Mouse (Mus musculus) cerebellum, adult 18-20 months (tissue): ENCODE results near the gene Cdrt4.

ENCODE experiments used
- DNase-seq, 2 experiments: peaks; one replicate each; pipeline ENCODE4 v3.0.0; 2021

The Cdrt4 gene

DNA sequence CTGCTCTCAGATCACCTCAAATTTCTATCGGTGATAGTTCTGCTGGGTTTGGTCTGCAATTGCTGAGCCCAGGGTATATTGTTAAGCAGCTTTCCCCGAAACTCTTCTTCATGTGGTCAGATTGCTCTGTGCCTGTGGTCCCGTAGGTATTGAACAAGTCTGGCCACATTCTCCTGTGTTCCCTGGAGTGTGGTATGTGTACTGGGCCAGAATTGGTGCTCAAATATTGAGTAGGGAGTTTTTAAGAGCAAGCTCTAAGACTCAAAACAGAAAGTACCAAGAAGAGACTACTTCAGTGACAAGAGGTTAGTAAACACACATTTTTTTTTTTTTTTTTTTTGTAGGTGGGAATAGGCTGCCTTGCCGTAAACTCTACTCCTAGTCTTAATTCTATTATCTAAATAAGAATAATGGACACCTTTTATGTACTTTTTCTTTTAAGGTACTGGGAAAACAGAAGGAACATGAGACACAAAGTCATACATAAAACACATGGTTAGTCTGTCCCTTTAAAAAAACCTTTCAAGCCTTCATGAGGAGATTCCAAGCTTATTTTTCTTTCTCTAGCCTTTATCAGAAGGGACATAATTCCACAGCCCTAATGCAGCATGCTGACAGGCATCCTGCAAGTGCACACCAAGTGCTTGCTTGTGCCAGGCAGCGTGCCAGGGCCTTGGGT lies 46.2 kb downstream of the Cdrt4 start:
- DNase-seq: peak; percentile 64 to 73

DNA sequence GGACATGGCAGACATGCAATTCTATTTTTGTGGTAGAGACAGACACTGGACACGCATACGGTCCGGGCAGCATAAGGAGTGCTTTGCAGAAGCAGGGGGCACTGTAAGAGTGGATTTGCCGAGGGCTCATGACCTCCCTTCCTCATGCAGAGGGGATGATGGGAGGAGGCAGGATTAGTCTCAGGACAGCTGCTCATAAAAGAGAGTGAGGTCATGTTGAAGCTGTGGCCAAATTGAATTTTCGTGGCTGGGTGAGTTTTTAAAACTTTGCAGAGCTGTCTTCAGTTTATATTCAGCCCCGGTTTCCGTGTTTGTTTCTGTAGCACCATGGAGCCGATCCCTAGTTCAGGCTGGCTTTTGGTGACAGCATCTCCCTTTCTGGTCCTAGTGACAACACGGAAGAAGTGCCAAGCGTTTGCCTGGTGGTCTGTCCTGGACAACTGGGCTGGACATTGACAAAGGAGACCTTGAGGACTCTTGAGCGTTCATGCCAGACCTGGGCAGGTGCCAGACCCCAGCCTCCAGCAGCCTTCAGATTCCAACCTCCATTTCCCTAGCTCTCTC lies 46.8 kb downstream of the Cdrt4 start:
- DNase-seq: peak; percentile 21 to 41

DNA sequence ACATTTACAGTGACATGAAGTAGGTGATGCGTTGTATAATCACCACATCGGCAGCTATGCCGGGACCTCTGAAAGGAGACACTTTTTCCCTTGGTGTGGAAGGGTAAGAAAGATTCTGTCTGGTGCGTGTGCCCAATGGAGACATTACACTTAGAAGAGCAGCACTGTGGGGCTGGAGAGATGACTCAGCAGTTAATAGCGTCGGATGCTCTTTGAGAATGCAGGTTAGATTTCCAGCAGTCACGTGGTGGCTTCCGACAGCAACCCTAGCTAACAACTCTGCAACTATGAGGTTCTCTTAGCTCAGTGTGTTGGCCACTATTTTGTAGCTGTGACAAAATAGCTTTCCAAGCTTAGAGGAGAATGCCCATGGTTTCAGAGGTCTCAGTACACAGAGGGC lies 49.1 kb downstream of the Cdrt4 start:
- DNase-seq: no peak

DNA sequence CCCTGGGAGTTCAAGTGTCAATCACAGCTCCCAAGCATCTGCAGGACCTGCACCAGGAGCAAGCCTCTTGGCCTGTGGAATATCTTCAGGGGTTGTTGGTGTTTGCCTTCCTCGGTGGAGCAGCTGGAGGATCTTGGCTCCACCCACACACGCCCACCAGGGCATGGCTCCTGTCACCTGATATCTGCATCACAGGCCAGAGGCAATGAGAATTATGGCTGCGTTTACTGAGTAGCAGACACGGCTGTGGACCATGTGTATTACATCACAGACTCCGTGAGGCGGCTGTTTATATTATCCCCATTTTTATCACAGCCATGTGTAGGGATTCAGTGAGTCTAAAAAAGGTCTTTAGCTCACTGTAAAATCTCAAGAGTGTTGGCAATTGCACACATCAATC lies 53.6 kb downstream of the Cdrt4 start:
- DNase-seq: no peak

DNA sequence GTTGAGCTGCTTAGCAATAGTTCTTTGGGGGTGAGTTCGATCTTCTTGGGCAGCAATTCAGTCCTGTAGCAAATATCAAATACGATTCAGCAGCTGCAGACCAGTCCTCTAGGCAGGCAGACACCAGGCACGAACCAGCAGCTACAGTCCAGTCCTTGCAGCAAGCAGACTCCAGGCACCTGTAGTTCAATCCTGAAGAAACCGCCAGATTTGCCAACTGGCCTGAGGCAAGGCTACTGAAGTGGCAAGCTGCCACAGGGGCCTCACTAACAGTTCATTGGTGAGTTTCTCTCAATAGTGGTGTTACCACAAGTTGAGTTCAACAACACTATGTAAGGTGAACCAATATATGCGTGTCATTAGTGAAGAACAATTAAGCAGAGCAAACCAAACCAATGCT lies 56.4 kb downstream of the Cdrt4 start:
- DNase-seq: no peak

DNA sequence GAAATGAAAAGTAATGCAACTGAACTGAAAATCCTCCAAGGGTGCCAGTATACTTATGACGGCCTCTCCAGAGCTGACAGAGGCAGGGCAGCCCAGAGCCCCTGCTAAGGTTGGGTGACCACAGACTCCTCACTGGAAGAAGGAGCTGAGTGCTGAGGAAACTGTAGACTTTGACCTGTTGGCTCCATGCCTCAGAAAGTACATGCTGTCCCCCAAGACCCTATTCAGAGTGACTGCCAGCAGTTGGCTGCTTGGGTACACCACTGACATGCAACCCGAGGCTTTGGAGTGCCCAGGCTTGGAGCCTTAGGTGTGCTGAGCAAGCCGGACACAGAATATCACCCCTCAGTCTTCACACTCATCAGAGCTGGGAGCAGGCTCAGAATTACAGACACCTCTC lies 57.0 kb downstream of the Cdrt4 start:
- no peak for DNase-seq

DNA sequence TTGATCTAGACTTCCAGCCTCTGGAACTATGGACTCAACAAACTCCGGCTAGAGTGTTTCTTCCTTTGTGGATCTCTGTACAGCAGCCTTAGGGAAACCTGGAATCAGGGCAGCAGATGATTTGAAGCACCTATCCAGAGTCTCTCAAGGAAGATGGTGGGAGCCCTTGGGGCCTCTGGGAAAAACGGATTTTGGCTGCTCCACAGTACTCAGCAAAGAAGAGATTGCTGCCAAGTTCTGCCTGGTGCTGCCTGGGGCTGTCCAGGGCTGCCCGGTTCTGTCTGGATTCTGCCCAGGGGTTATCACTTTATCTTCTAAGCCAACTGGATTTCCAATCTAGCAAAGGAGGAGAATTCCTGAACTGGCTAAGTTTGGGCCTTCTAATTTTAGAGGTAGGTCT lies 58.8 kb downstream of the Cdrt4 start:
- no peak for DNase-seq

DNA sequence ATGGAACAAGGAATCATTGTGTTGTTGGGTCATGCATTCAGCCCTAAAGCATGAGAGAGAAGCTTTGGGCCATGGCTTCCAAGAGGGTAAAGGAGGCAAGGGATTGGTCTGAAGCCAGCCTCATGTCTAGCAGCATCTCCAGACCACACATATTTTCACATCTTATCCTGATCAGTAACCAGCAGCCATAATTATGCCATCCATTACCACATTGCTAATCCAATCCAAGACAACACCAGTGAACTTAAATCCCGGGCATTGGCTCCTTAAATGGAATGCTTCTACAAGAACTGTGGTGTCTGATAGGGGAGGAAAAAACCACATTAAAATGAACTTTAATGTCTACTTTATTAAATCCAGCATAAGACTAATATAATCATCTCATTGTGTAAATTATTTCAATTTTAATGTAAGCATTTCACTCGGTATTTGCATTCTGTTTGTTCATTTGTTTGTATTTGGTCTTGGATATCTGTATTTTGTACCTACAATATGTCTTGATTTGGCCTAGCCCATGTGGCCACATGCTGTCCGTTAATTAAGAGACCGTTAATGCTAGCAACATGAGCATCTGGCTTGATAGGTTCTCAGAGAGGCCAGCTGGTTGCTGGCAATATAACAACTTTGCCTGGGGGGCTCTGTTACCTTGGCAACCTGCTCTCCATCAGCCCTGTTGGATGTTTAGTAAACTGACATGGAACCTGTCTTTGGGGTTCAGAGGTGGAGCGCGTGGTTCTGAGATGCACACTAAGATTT lies 66.5 kb downstream of the Cdrt4 start:
- no peak for DNase-seq

DNA sequence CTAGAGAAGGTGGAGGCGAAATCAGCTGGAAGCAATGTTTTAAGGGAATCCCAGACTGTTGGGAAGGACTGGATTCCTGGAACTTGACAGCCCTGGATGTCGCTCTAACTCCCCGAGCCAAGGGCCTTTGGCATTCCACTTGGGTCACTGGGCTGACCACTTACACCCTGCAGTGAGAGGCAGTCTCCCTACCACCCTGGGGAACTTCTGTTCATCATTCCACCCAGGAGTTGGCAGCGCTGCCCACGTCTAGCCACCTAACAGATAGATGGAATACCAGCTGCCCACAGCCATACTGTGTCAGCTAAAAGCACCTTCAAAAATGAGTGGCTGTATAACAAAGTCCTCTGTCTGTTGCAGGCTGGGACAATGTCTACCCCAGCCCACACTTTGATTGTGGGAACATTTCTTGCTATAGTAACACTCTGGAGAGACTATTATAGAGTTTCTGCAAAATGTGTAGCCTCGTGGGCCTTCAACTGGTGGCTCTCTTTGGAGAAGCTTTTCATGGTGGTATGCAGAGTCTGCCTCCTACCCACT lies 67.2 kb downstream of the Cdrt4 start:
- no peak for DNase-seq

DNA sequence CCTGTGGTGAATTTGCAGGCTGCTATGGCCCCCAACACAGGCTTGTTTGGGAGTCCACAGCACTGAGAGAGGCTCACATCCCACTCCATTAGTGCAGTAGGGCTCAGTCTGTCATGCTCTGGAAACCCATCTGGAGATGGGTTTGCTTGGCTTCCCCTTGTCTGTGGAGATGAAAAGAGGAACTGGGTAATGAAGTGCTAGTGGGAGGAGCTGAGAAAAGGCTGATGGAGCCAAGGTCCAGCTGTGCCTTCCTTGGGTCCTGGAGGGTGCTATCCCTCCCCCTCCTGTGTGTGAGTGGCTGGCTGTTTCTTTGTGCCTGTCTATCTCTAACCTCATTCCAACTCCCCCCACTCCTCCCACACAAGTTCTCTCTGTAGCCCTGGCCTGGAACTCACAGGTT lies 69.6 kb downstream of the Cdrt4 start:
- DNase-seq: no peak

DNA sequence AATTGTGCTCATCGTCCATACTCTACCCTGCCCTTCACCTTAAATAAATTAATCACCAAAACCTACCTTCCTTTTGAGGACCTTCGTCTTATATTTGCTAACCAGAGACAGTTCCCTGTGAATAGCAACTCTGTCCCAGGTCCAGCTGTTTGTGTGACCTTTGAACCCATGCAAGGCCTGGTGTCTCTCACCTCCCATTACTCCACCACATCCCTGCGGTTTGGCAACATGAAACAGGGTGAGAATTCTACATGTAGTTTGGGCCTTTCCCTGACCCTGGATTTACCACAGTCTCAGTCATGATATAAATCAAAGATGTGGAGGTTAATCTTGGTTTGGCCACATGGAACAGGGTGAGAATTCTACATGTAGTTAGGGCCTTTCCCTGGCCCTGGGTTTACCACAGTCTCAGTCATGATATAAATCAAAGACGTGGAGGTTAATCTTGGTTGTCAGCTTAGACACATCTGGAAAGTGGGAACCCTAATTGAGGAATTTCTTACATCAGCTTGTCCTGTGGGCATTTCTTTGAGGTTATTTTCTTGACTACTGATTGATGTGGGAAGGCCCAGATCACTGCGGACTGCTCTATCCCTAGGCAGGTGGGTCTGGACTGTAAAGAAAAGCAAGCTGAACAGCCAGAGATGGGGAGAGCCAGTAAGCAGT lies 70.3 kb downstream of the Cdrt4 start:
- DNase-seq: no peak

DNA sequence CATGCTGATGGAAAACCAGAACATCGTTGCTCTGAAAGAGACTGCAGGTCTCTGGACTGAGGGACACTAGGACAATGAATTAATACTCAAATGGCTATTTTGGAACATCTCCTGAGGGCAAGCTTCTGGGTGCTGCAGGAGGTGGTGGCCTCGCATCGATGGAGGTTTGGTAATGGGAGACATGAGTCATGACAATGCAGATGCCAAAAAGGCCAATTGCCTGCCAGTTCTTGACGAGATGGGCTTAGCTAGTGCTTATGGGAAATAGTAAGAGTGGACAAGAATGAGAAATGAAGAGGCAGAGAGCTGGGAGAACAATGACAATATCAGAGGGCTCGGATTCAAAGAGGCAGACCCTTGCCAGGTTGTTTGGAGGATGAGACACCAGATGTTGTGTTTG lies 72.5 kb downstream of the Cdrt4 start:
- no peak for DNase-seq

DNA sequence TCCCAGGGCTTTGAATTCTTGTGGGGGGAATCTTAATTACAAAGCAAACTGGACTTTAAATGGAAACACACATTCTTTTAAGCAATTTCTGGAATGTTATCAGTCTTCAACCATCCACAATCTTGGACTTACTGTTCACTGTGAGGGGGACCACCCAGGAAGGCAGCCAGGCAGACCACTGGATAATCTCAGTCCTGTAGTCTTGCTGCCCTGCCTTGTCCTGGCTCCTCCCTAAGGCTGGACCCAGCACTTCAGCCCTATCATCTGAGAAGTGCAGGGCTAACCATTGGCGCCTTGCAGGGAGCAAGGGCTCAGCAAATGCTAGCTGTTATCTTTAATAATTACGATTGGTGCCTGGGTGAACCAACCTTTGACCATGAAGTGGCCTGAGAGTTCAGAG lies 73.1 kb downstream of the Cdrt4 start:
- DNase-seq: no peak

DNA sequence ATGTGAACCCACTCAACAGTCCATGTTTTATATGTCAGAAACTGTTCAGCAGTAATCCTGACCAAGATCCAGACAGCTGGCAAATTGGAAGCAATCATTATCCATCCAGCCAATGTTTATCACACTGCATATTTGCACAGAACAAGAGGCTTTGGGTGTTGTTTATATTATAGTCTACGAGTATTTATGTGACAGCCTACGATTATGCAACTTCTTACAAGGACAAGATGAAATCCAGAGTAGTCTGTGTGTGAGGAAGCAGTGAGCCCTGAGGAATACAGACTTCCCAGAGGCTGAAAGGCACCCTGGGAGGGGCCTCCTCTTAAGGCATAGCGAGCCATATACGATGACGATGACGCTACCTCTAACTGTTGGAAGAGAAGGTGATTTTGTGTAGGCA lies 74.5 kb downstream of the Cdrt4 start:
- no peak for DNase-seq

DNA sequence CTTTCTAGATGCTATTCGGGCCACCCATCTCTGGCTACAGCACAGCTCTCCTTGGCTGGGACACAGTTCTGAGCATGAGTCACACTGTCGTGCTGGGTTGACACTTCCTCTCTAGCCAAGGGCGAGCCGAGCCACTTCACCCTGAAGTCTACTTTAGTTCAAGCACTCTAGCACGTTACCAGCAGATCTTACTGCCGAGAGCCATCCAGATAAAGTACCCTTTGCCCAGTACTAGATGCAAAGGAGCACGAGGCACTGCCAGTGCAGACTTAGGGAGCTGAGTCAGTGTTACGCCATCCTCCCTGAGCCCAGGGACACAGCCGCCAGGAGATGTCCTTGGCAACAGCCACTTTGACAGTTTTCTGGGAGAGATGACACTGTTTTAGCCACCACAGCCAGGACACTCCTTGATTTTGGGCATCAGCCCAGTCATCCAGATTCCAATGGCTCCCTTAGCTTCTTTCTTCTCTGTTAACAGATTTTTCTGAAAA lies 75.7 kb downstream of the Cdrt4 start:
- DNase-seq: peak; percentile 83

DNA sequence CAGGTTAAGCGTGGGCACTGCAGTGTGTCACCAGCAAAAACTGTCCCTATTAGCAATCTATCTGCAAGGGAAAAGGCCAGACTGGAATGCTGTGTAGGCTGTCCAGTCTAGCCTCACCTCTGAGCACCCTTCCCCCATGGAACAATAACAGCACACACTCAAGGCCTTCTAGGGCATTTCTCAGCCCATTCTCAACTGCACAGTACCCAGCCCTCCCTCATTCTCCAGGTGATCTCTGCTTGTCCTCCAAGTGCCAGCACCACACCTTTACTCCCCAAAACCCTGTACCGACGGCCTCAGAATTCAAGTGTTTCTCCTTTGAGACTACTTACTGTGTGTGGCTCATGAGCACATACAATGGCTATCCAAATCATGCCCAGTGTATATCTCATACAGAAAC lies 77.1 kb downstream of the Cdrt4 start:
- no peak for DNase-seq

DNA sequence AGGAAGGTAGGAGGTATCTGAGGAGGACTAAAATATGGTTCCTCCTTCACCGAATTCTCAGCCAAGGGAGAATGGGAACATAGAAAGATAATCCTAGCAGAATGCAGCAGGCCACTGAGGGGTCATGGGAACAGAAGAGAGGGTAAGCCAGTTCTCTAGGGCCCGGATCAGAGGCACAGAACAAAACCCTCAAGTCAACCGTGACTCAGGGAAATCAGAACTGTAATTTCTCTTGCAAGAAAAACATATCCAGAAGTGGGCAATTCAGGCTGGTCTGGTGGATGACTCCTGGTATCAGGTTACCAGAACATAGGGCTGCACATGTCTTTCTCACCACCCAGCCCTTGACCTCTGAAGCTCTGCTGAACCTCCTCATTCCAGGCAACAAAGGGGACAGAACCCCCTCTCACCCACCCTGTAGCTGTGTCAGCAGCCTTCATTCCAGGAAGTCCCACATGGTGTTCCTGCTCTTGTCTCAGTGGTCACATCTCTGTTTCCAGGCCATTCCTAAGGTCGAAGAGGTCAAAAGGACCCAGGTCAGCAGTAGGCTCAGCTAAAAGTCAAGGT lies 78.2 kb downstream of the Cdrt4 start:
- DNase-seq: no peak

DNA sequence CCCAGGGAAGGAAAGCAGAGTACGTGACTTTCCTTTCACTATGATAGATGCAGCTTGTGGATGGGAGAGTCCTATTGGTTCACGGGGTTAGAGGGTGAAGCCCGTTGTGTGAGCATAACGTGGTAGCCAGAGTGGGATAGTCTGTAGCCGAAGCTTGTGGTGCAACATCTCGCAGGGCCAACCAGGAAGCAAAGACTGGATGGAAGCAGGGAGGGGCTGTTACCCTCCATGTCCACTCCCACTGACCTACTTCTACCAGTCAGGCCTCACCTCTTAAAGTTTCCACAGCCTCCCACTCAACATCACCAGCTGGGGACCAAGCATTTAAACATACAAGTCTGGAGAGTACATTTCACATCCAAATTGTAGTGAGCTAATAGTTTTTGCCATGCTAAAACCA lies 78.7 kb downstream of the Cdrt4 start:
- no peak for DNase-seq

DNA sequence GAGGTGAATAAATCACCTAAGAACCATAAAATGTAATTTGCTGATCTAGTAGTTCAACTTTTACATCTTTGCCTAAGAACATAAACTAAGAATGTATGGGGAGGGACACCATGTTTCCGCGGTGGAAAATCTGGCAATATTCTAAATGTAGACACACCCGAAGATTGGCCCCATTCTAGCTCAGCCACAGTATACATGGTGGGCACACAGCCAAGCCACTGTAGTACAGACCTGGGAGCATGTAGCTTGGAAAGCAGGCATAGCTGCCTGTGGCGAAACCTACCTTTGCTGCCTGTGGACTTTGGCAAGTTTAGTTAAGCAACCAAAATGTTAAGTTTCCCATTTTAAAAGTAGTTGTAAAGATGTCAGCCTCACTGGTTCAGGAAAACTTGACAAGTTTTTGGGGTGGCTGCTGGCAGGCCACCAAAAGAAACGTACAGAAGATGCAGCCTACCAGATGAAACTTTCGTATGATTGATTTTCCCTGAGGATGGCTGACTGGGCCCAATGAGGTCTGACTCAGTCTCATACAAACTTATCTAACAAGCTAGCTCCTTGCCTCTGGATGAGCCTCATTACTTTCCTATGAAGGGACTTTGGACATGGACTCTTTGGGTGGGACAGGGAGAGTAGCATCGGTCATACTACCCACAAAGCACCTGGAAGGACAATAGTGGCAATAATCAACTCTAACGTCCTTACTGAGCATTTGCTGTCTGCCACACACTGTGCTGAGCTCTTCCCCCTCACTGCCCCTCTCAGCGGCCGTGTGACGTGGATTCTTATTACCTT lies 84.6 kb downstream of the Cdrt4 start:
- DNase-seq: no peak

DNA sequence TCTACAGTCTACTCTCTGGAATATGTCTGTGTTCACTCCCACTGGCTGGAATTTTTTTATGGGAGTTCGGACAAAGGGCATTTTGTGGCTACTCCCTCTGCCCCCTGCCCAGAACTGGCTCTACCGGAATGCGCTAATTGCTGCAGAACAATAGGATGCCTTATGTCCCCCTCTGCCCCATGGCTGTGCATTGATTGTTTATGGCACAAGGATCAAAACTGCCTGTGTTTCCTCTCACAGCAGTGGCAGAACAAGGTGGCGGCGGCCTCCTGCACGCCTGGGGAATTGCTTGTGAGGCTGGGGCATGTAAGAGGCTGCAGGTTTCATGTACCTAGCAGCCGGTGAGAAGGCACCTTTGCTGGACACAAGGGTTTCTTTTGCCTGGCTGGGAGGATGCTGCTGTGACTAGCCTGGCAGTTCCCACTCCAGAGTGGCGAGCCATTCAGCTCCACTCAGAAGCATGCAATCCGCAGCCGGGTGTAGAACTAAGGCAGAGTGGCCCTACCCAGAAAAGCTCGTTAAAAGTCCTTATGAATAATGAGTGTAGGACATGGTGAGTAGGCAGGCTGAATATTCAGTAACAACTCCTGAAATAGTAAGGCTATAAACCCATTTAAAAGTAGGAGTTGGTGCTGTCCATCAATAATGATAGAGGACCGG lies 89.1 kb downstream of the Cdrt4 start:
- DNase-seq: no peak
